Mouse (Mus musculus) kidney, adult 9 months (tissue): ENCODE results near the gene Olfr358.

Source experiments
- DNase-seq: peaks from one replicate; pipeline ENCODE4 v3.0.0; 2022

Gene Olfr358

DNA sequence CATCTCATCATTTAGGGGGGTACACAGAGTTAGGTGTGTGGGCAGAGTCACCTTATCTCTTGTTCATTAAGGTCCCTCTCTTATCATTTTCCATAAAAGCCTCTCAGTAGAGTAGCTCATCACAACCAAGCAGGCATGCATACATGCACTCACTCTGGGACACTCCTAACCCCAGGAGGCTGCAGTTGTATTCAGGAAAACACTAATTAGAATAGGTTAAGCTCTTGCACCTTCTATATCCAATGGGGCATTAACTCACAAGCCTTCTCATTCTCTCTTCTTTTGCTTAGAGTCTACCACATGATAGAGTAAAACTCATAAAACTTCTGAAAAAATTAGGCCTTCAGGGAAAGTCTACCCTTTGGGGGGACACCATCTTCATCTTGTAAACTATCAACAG lies at the start of gene Olfr358:
Gene Olfr358 (minus strand): TSS at position 101 of the 400 bp plus-strand sequence.
- DNase-seq = no peak

DNA sequence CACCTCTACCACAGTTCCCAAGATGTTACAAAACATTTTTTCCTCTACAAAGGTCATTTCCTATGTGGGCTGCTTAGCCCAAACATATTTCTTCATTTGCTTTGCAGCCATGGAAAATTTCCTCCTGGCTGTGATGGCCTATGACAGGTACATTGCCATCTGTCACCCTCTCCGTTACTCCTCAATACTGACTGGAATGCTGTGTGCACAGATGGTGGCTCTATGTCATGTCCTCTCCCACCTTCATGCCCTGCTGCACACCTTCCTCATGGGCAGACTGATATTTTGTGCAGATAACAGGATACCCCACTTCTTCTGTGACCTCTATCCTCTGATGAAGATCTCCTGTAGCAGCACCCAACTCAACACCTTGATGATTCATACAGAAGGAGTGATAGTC lies 12.1 kb downstream of the Olfr358 start:
- no peak for DNase-seq

DNA sequence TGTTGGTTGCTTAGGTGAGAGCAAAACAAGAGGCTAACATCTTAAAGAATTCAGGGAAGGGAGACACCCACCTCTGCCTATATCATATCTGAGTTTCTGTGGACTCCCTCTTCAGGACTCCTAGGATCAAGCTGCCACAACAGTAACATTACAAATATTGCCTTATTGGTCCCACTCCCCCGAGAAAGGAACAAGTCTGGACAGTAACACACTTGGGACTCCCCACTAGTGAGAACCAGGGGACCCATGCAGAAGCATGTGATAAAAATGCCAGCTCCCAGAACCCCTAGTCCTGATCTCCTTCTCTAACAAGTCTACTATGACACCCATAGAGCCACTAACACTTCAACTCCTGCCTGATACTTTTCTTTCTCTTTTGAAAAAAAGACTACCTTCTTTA lies 15.6 kb downstream of the Olfr358 start, which contains the start of gene Olfr357:
Gene Olfr357 (plus strand): TSS at position 301 of the 400 bp plus-strand sequence.
- DNase-seq = no peak
